Mouse (Mus musculus) left cerebral cortex, adult 18-20 months (tissue): ENCODE results near the gene Zdhhc24. TPM values are rescaled to one million over a fixed set of nuclear protein-coding genes. Genes with fewer than 3 reads are reported as not detected.

ENCODE experiments used
- total RNA-seq, 2 experiments: library from RNA; stranded (reverse); gene quantifications; 2 replicates each; pipeline ENCODE4 v1.2.3; 2021

The Zdhhc24 gene
- total RNA-seq, 2 experiments from 2014 or later = 21.4 to 25.2 TPM

Other genes with a start within 250 kb of the Zdhhc24 start
- 1 to 10 TPM; 1.1 to 1.8 TPM for gene Gm960, start 180.0 kb upstream of the Zdhhc24 start, total RNA-seq
- gene Sptbn2, start 167.5 kb upstream of the Zdhhc24 start, total RNA-seq = 100 to 1,000 TPM; 505 to 509 TPM
- 10 to 100 TPM; 18.1 to 22.3 TPM for gene Rbm4b, start 122.2 kb upstream of the Zdhhc24 start, total RNA-seq
- gene Rbm4, start 84.8 kb upstream of the Zdhhc24 start, total RNA-seq = 100 to 1,000 TPM; 115 to 118 TPM
- 10 to 100 TPM; 28.4 to 39.1 TPM for gene Gm21992, start 67.1 kb upstream of the Zdhhc24 start, total RNA-seq
- gene Rbm14, start 67.0 kb upstream of the Zdhhc24 start, total RNA-seq = 10 to 100 TPM; 37.6 to 60.4 TPM
- gene Ccs, start 39.3 kb upstream of the Zdhhc24 start, total RNA-seq = 10 to 100 TPM; 28.9 to 33.8 TPM
- 1 to 10 TPM; 2.2 to 2.7 TPM for gene Ccdc87, start 39.3 kb upstream of the Zdhhc24 start, total RNA-seq
- gene Ctsf, start 23.5 kb upstream of the Zdhhc24 start, total RNA-seq = 100 to 1,000 TPM in 1 of 2 experiments, 10 to 100 TPM in 1; 93.1 to 102 TPM
- 1 to 10 TPM; 1.2 to 1.4 TPM for gene Actn3, start 759 bp upstream of the Zdhhc24 start, total RNA-seq
- gene Bbs1, start 28.0 kb downstream of the Zdhhc24 start, total RNA-seq = 10 to 100 TPM; 34.8 to 44.6 TPM
- 10 to 100 TPM; 35.3 to 43.1 TPM for gene Dpp3, start 49.6 kb downstream of the Zdhhc24 start, total RNA-seq
- gene Peli3, start 64.5 kb downstream of the Zdhhc24 start, total RNA-seq = 10 to 100 TPM; 25.3 to 27.0 TPM
- 10 to 100 TPM; 58.2 to 61.8 TPM for gene Mrpl11, start 83.5 kb downstream of the Zdhhc24 start, total RNA-seq
- 10 to 100 TPM; 19.1 to 26.0 TPM for gene Npas4, start 111.6 kb downstream of the Zdhhc24 start, total RNA-seq
- gene Slc29a2, start 145.2 kb downstream of the Zdhhc24 start, total RNA-seq = 10 to 100 TPM; 13.4 to 16.4 TPM
- gene B4gat1, start 160.2 kb downstream of the Zdhhc24 start, total RNA-seq = 100 to 1,000 TPM; 118 to 120 TPM
- gene AC124502.3, start 160.2 kb downstream of the Zdhhc24 start, total RNA-seq = 1 to 10 TPM; 6.5 to 7.6 TPM
- gene Brms1, start 162.7 kb downstream of the Zdhhc24 start, total RNA-seq = 10 to 100 TPM; 22.6 to 32.0 TPM
- gene Rin1, start 171.8 kb downstream of the Zdhhc24 start, total RNA-seq = 10 to 100 TPM; 75.4 to 75.5 TPM
- 1 to 10 TPM; 3.5 to 4.5 TPM for gene Cd248, start 189.4 kb downstream of the Zdhhc24 start, total RNA-seq
- 100 to 1,000 TPM; 146 to 149 TPM for gene Tmem151a, start 206.9 kb downstream of the Zdhhc24 start, total RNA-seq
- 10 to 100 TPM; 21.6 to 25.5 TPM for gene Yif1a, start 209.9 kb downstream of the Zdhhc24 start, total RNA-seq
- 100 to 1,000 TPM; 215 to 221 TPM for gene Cnih2, start 219.9 kb downstream of the Zdhhc24 start, total RNA-seq
- 100 to 1,000 TPM; 157 to 165 TPM for gene Rab1b, start 228.4 kb downstream of the Zdhhc24 start, total RNA-seq
- gene Klc2, start 239.9 kb downstream of the Zdhhc24 start, total RNA-seq = 100 to 1,000 TPM; 261 to 289 TPM